36 mouse cellular contexts compared by ENCODE assay signal in genomic region chr9:96515737-96516136, GRCm38 (mm10). TPM values are rescaled to one million over a fixed set of nuclear protein-coding genes. Genes with fewer than 3 reads are reported as not detected.
DNase-seq lines count a peak whose midpoint lies in the region; ATAC-seq lines count a peak whose summit lies in the region.
"Had no signal": no experiment of that assay in that cellular context is flagged by ENCODE, and none has a peak within 500 bp of the region (broad histone marks: within the 10 kb centered on the region; RNA-seq: fewer than 3 reads in every experiment).

No protein-coding gene starts in this region.

- WGBS in liver, embryonic 11.5 days: 69% methylated on average over 5 of the region's 5 CpGs
- 86% methylated on average over 5 of the region's 5 CpGs for WGBS in forebrain, embryonic 16.5 days

- peak; percentile 57 for DNase-seq in right cerebral cortex, adult 18-20 months
- DNase-seq in right cerebral cortex, postnatal 10 days (ENCODE audit: low spot score in 2 of 2): no peak
- DNase-seq in NIH3T3 (ENCODE audit: low read depth): peak; percentile 15
- peak; percentile 59 for DNase-seq in induced T-regulatory cell, adult 2 months (ENCODE audit: low read depth)
- peak; percentile 62 for DNase-seq in telencephalon, adult 2 months (ENCODE audit: low read depth, low spot score)
- no peak for DNase-seq in embryo, embryonic 11 days
- no peak for DNase-seq in liver, embryonic 11.5 days (ENCODE audit: low spot score)
- DNase-seq: adrenal gland, adult 2 months; adrenal gland, postnatal 36 days; cerebellum, adult 11 months; cerebellum, adult 9-10 months; forebrain, postnatal 0 days; gastrocnemius, postnatal 25 days; heart, adult 18-20 months; heart, postnatal 4 days; kidney, adult 18-20 months; kidney, postnatal 4 days; midbrain, embryonic 14.5 days; right cerebral cortex, postnatal 4 days had no signal

- no peak overlapping the region for H3K4me2 ChIP-seq in liver, embryonic 11.5 days
- H3K4me2 ChIP-seq in forebrain, embryonic 16.5 days (ENCODE audit: low read length): no peak overlapping the region
- H3K4me2 ChIP-seq: heart, embryonic 11.5 days; hindbrain, embryonic 15.5 days; limb, embryonic 12.5 days; lung, embryonic 15.5 days had no signal

- H3K4me3 ChIP-seq in liver, embryonic 11.5 days (ENCODE audit: low read depth, low read length): no peak overlapping the region
- H3K4me3 ChIP-seq in forebrain, embryonic 16.5 days (replicated peaks; ENCODE audit: low read length): no peak overlapping the region
- H3K4me3 ChIP-seq: erythroblast, embryonic 14.5 days; hindbrain, embryonic 15.5 days; limb, embryonic 12.5 days; lung, embryonic 15.5 days; megakaryocyte, embryonic 14.5 days had no signal

- H3K36me3 ChIP-seq in liver, embryonic 11.5 days (ENCODE audit: control insufficient read depth, insufficient read depth, low read length): no peaks in the 10 kb centered on the region
- H3K36me3 ChIP-seq in forebrain, embryonic 16.5 days (ENCODE audit: control insufficient read depth, insufficient read depth): no peaks in the 10 kb centered on the region
- H3K36me3 ChIP-seq: hindbrain, embryonic 15.5 days; limb, embryonic 12.5 days; lung, embryonic 15.5 days had no signal

- H3K9me3 ChIP-seq in liver, embryonic 11.5 days (ENCODE audit: control insufficient read depth, low read length): no peaks in the 10 kb centered on the region
- H3K9me3 ChIP-seq in forebrain, embryonic 16.5 days (ENCODE audit: control insufficient read depth, low read length): no peaks in the 10 kb centered on the region
- H3K9me3 ChIP-seq: hindbrain, embryonic 15.5 days; limb, embryonic 12.5 days; lung, embryonic 15.5 days; megakaryocyte, embryonic 14.5 days had no signal

- H3K27ac ChIP-seq in liver, embryonic 11.5 days (ENCODE audit: low read depth, low read length): no peak overlapping the region
- H3K27ac ChIP-seq in forebrain, embryonic 16.5 days (ENCODE audit: low read length): no peak overlapping the region
- H3K27ac ChIP-seq: hindbrain, embryonic 15.5 days; kidney, postnatal 0 days; limb, embryonic 12.5 days; lung, embryonic 15.5 days; stomach, postnatal 0 days had no signal

- no peaks in the 10 kb centered on the region for H3K27me3 ChIP-seq in liver, embryonic 11.5 days (replicated peaks; ENCODE audit: control insufficient read depth, insufficient read depth, low read length)
- H3K27me3 ChIP-seq in forebrain, embryonic 16.5 days (replicated peaks; ENCODE audit: control insufficient read depth, insufficient read depth, low read length): no peaks in the 10 kb centered on the region
- H3K27me3 ChIP-seq: hindbrain, embryonic 15.5 days; limb, embryonic 12.5 days; lung, embryonic 15.5 days had no signal

- peaks cover 20% of the 10 kb centered on the region for H3K4me1 ChIP-seq in liver, embryonic 11.5 days (replicated peaks; ENCODE audit: control insufficient read depth, insufficient read depth, low read length)
- H3K4me1 ChIP-seq in forebrain, embryonic 16.5 days (replicated peaks; ENCODE audit: control insufficient read depth, insufficient read depth, low read length): no peaks in the 10 kb centered on the region
- H3K4me1 ChIP-seq: hindbrain, embryonic 15.5 days; limb, embryonic 12.5 days; lung, embryonic 15.5 days had no signal

- no peak for ATAC-seq in liver, embryonic 11.5 days (replicated peaks; ENCODE audit: low FRiP score)
- no peak for ATAC-seq in forebrain, embryonic 16.5 days
- ATAC-seq: forebrain, postnatal 0 days had no signal

- H3K9ac ChIP-seq in liver, embryonic 11.5 days (ENCODE audit: low read depth, low read length): no peak overlapping the region
- no peak overlapping the region for H3K9ac ChIP-seq in forebrain, embryonic 16.5 days (replicated peaks; ENCODE audit: low read depth, low read length)
- H3K9ac ChIP-seq: forebrain, postnatal 0 days; hindbrain, embryonic 15.5 days; limb, embryonic 12.5 days; lung, embryonic 15.5 days had no signal

RNA-seq across cellular contexts. Expression of gene Gm28729, which starts 9.3 kb away (rescaled TPM):
- not detected in 2 replicates for polyA plus RNA-seq in liver, embryonic 11.5 days (2014; fragmentation: Nextera tagmentation; extraction: Ambion mirVana)
- polyA plus RNA-seq in forebrain, embryonic 16.5 days (2015; fragmentation: Nextera tagmentation; extraction: Ambion mirVana): 0.24 and 0.36 TPM in 2 replicates
- polyA plus RNA-seq: adrenal gland, adult 2 months; C2C12; erythroblast, embryonic 14.5 days; forebrain, embryonic 11.5 days; heart, embryonic 11.5 days; heart, embryonic 16.5 days; intestine, embryonic 14.5 days; limb, embryonic 12.5 days; liver, adult 2 months; liver, embryonic 16.5 days; midbrain, embryonic 14.5 days; neural tube, embryonic 11.5 days; spleen, adult 2 months; stomach, postnatal 0 days had no signal

RNA-seq across cellular contexts. Expression of gene Rnf7, which starts 37.3 kb away (rescaled TPM):
- 172 and 173 TPM in 2 replicates for polyA plus RNA-seq in liver, embryonic 11.5 days (2014; fragmentation: Nextera tagmentation; extraction: Ambion mirVana)
- 179 TPM in 2 replicates for polyA plus RNA-seq in forebrain, embryonic 16.5 days (2015; fragmentation: Nextera tagmentation; extraction: Ambion mirVana)

Comparison
In these comparisons a context has a peak if more than half of its experiments do, and no peak if none do; other contexts are left out.
1. DNase-seq: peak in right cerebral cortex, adult 18-20 months (single experiment), NIH3T3 (single experiment), induced T-regulatory cell, adult 2 months (single experiment) and telencephalon, adult 2 months (single experiment); none in right cerebral cortex, postnatal 10 days (0 of 2), embryo, embryonic 11 days (single experiment) and liver, embryonic 11.5 days (single experiment).